Mouse (Mus musculus): Measurements from ENCODE around the gene Ddo. TPM values are rescaled to one million over a fixed set of nuclear protein-coding genes. Genes with fewer than 3 reads are reported as not detected.

The Ddo gene
- polyA plus RNA-seq, 1 experiment, result not detected

GRCm38 (mm10) chr10:40649634-40650033 lies 19.8 kb downstream of the Ddo start:
- Histone ChIP-seq H3K9me3 (peaks cover 5% of the 10 kb centered on the region; the same call in 1 of the 2 replicates), H3K4me1 (no peaks in the 10 kb centered on the region), H3K36me3 (replicated peaks; ENCODE audit: low read length) (no peaks in the 10 kb centered on the region), H3K27me3 (replicated peaks) (peaks cover 10% of the 10 kb centered on the region), H3K4me3 (replicated peaks) (no peak overlapping the region)
- TF ChIP-seq FLI1 (IDR thresholded peaks at IDR 0.05; ENCODE audit: low read length) (no peak), GATA1 (IDR thresholded peaks at IDR 0.05; ENCODE audit: borderline replicate concordance, low read length) (no peak)

GRCm38 (mm10) chr10:40651676-40652075 lies 21.9 kb downstream of the Ddo start:
- Histone ChIP-seq H3K4me1 (no peaks in the 10 kb centered on the region), H3K36me3 (replicated peaks; ENCODE audit: low read length) (no peaks in the 10 kb centered on the region), H3K4me3 (replicated peaks) (no peak overlapping the region), H3K27me3 (replicated peaks) (peaks cover 10% of the 10 kb centered on the region), H3K9me3 (no peaks in the 10 kb centered on the region)
- TF ChIP-seq GATA1 (IDR thresholded peaks at IDR 0.05; ENCODE audit: borderline replicate concordance, low read length), result no peak

DNA sequence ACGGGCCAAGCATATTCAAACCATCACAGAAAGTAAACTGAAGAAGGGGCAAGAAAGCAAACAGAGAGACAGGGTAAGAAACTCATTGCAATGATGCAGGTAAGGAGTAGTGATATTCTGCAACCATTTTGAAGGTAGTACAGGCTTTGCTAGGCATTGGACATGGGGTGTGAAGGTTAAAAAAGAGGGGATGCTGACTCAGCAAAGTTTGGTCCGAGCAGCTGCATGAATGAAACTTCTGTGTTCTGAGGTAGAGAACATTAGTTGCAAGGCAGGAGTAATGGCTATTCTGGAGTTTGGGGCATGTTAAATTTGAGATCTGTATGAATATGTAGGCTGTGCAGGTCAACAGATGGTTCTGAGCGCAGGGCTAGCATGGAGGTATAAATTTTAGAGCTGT lies 35.5 kb downstream of the Ddo start:
- no peaks in the 10 kb centered on the region for H3K4me1 ChIP-seq
- no peaks in the 10 kb centered on the region for H3K27me3 ChIP-seq (replicated peaks)
- H3K36me3 ChIP-seq (replicated peaks; ENCODE audit: low read length), result no peaks in the 10 kb centered on the region
- H3K9me3 ChIP-seq, result peaks cover 22% of the 10 kb centered on the region
- no peak overlapping the region for H3K4me3 ChIP-seq (replicated peaks)
- no peak for TF ChIP-seq GATA1 (IDR thresholded peaks at IDR 0.05; ENCODE audit: borderline replicate concordance, low read length)
- no peak for TF ChIP-seq FLI1 (IDR thresholded peaks at IDR 0.05; ENCODE audit: low read length)

GRCm38 (mm10) chr10:40666943-40667342 lies 37.1 kb downstream of the Ddo start:
- Histone ChIP-seq H3K4me1 (no peaks in the 10 kb centered on the region), H3K36me3 (replicated peaks; ENCODE audit: low read length) (no peaks in the 10 kb centered on the region), H3K27me3 (replicated peaks) (no peaks in the 10 kb centered on the region), H3K9me3 (peaks cover 12% of the 10 kb centered on the region), H3K4me3 (replicated peaks) (no peak overlapping the region)
- TF ChIP-seq FLI1 (IDR thresholded peaks at IDR 0.05; ENCODE audit: low read length), result no peak
- no peak for TF ChIP-seq GATA1 (IDR thresholded peaks at IDR 0.05; ENCODE audit: borderline replicate concordance, low read length)

DNA sequence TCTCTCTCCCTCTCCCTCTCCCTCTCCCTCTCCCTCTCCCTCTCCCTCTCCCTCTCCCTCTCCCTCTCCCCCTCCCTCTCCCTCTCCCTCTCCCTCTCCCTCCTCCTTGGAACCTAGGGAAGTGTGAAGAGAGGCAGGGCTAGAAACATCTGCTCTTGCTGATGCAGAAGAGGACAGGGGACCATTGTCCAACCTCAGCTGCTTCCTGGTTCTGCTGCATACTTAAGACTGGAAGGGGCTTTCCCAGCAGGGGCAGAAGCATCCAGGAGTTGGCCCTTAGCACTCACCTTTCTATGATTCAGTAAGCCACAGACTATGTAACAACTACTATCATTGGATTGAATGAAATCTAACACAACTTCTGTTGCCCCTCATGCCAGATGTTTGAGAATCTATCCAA lies 38.8 kb downstream of the Ddo start:
- Histone ChIP-seq H3K27me3 (replicated peaks) (no peaks in the 10 kb centered on the region), H3K9me3 (peaks cover 12% of the 10 kb centered on the region), H3K36me3 (replicated peaks; ENCODE audit: low read length) (no peaks in the 10 kb centered on the region), H3K4me3 (replicated peaks) (no peak overlapping the region), H3K4me1 (no peaks in the 10 kb centered on the region)
- TF ChIP-seq FLI1 (IDR thresholded peaks at IDR 0.05; ENCODE audit: low read length) (no peak), GATA1 (IDR thresholded peaks at IDR 0.05; ENCODE audit: borderline replicate concordance, low read length) (no peak)

GRCm38 (mm10) chr10:40672587-40673296 lies 42.9 kb downstream of the Ddo start:
- H3K9me3 ChIP-seq, result no peaks in the 10 kb centered on the region
- H3K4me1 ChIP-seq, result no peaks in the 10 kb centered on the region
- no peak for TF ChIP-seq FLI1 (IDR thresholded peaks at IDR 0.05; ENCODE audit: low read length)
- no peak for TF ChIP-seq GATA1 (IDR thresholded peaks at IDR 0.05; ENCODE audit: borderline replicate concordance, low read length)
- H3K36me3 ChIP-seq (replicated peaks; ENCODE audit: low read length), result no peaks in the 10 kb centered on the region
- peaks cover 4% of the 10 kb centered on the region for H3K27me3 ChIP-seq (replicated peaks)
- no peak overlapping the region for H3K4me3 ChIP-seq (replicated peaks)

DNA sequence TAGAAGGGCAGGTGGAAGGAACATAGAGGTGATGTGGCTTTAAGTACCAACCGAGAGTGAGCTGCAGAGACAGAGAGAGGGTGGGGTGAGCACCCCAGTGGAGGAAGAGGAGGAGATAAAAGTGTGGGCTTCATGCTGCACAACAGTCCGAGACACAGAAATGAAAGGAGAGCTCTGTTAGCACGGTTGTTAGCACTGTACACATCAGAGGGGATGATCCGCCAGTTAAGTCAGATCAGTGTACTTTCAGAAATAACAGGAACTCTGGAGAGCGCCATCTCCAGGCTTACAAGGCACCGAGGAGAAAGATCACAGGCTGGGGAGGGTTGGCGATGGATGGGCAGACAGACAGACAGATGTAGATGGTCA lies 43.5 kb downstream of the Ddo start:
- Histone ChIP-seq H3K9me3 (no peaks in the 10 kb centered on the region), H3K36me3 (replicated peaks; ENCODE audit: low read length) (no peaks in the 10 kb centered on the region), H3K27me3 (replicated peaks) (peaks cover 4% of the 10 kb centered on the region), H3K4me3 (replicated peaks) (no peak overlapping the region), H3K4me1 (no peaks in the 10 kb centered on the region)
- no peak for TF ChIP-seq FLI1 (IDR thresholded peaks at IDR 0.05; ENCODE audit: low read length)
- TF ChIP-seq GATA1 (IDR thresholded peaks at IDR 0.05; ENCODE audit: borderline replicate concordance, low read length), result no peak

DNA sequence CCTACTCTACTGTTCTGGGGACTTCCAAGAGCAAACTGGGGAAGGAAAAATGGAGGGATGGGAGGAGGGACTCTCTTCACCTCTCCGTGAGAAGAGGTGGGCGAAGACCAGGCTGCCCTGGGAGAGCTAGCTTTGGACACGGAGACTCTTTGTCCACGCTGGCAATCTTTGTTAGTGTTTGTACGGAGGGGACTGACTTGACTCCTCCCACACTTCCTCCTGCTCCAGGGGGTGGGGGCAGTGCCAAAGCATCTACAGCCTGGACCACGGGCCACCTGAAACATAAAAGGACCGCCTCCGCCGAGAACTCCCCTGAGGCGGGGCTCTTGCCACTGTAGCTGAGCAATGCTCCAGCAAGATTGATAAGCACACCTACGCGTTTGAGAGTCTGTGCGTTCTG lies 44.3 kb downstream of the Ddo start:
- no peaks in the 10 kb centered on the region for H3K9me3 ChIP-seq
- H3K4me1 ChIP-seq, result no peaks in the 10 kb centered on the region
- peaks cover 4% of the 10 kb centered on the region for H3K27me3 ChIP-seq (replicated peaks)
- no peaks in the 10 kb centered on the region for H3K36me3 ChIP-seq (replicated peaks; ENCODE audit: low read length)
- TF ChIP-seq FLI1 (IDR thresholded peaks at IDR 0.05; ENCODE audit: low read length) (no peak), GATA1 (IDR thresholded peaks at IDR 0.05; ENCODE audit: borderline replicate concordance, low read length) (no peak)
- no peak overlapping the region for H3K4me3 ChIP-seq (replicated peaks)

- Histone ChIP-seq H3K4me3 (replicated peaks) (no peak overlapping the region), H3K4me1 (no peaks in the 10 kb centered on the region), H3K36me3 (replicated peaks; ENCODE audit: low read length) (no peaks in the 10 kb centered on the region), H3K9me3 (no peaks in the 10 kb centered on the region), H3K27me3 (replicated peaks) (peaks cover 7% of the 10 kb centered on the region)
- TF ChIP-seq FLI1 (IDR thresholded peaks at IDR 0.05; ENCODE audit: low read length), result no peak
- no peak for TF ChIP-seq GATA1 (IDR thresholded peaks at IDR 0.05; ENCODE audit: borderline replicate concordance, low read length)
These were observed 46.1 kb downstream of the Ddo start for GRCm38 (mm10) chr10:40675921-40676320.

GRCm38 (mm10) chr10:40678477-40678876 lies 48.7 kb downstream of the Ddo start:
- Histone ChIP-seq H3K4me1 (peaks cover 6% of the 10 kb centered on the region), H3K4me3 (replicated peaks) (no peak overlapping the region), H3K9me3 (peaks cover 1% of the 10 kb centered on the region; the same call in 1 of the 2 replicates), H3K36me3 (replicated peaks; ENCODE audit: low read length) (no peaks in the 10 kb centered on the region), H3K27me3 (replicated peaks) (peaks cover 26% of the 10 kb centered on the region)
- no peak for TF ChIP-seq GATA1 (IDR thresholded peaks at IDR 0.05; ENCODE audit: borderline replicate concordance, low read length)
- TF ChIP-seq FLI1 (IDR thresholded peaks at IDR 0.05; ENCODE audit: low read length), result no peak

Data from megakaryocyte, embryonic 14.5 days (primary cell).